Mouse (Mus musculus): ENCODE measurements around the gene Il17rd. TPM values are rescaled to one million over a fixed set of nuclear protein-coding genes. Genes with fewer than 3 reads are reported as not detected.

Il17rd gene
- total RNA-seq, 2 experiments from 2014 or later, result 2.1 to 2.4 TPM

DNA sequence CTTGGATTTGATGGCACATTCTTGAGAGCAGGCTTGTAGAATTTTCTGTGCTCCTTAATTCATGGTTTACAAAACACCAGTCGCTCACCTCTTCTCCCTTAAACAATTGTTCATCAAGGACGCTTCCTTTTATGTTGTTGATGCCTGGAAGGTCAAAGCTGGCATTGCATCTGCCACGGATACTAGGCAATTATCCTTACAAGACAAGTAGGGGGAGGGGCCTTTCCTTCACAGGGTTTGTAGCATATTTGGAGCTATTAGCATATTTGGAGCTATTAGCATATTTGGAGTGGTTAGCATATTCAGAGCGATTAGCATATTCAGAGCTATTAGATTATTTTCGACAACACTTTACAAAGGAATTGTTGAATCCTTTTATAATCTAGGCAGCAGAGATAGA, 55.5 kb downstream of the Il17rd start:
- no peak for DNase-seq

DNA sequence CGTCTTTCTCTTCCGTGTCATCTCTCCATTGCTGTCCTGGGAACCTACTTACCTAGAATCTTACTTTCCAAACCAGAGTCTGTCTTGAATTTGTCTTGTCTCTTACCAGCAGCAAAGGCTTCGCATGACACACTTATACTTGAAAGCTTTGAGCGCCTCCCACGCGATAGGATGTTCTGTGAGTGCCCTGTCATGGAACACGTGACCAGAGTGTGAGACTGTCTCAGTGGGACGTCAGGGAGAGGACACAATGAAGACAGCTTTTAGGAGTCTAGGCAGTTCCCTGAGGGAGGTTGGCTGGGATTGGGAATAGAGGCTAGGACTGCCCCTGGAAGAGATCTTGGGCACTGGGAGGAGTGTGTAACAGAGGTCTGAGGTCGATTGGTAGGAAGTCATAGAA, 57.4 kb downstream of the Il17rd start:
- no peak for DNase-seq

DNA sequence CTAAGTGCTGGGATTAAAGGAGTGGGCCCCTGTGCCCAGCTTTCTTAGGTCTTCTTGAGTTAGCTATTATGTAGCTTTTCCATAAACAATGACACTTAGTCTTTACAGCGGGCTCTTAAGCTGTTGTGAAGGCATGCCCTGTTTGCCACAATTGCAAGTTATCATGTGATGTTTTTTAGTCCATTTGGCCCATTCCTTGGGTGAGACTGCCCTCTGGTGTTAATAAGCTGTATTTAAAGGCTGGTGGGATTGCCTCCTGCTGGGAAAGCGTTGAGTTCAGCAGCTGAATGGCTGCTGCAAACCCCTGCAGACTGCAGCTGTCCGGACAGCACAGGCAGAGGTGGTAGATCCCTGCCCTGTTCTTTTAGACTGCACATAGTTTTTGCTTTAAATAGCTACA, 58.0 kb downstream of the Il17rd start:
- DNase-seq, result peak; percentile 56

DNA sequence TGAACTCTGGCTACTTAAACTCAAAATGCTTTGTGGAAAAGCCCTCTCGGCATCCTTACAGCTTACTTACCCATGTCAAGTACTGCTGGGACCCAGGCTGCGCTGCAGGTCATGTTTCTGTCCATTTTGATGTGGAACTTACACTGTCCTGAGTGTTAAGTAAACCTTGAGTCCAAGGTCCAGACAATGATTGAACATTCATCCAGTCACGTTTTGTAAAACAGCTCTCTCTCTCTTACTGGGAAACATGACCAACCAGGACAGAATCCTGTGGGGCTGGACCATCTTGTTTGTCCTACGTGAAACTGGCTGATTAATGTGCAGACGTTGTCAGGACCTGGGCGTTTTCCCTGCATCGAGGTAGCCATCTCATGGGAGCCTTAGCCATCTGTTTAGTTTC, 63.0 kb downstream of the Il17rd start:
- no peak for DNase-seq

DNA sequence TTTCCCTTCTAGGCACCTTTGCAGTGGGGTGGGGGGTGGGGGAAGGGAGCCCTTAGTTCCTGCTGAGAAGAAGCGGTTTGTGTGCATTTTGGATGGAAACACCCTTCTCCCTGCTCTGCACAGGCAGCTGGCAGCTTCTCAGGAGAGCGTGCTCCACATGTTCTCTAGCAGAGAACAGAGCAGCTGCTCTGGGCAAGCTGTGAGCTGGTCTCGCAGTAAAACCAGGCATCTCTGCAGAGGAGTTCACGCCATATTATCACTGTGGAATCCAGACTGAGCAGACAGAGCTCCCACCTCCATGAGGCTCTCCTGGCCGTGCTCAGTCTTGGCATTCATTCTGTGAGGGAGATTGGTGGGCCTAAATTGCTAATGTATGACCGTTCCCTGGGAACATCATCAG, 64.0 kb downstream of the Il17rd start:
- DNase-seq, result no peak

DNA sequence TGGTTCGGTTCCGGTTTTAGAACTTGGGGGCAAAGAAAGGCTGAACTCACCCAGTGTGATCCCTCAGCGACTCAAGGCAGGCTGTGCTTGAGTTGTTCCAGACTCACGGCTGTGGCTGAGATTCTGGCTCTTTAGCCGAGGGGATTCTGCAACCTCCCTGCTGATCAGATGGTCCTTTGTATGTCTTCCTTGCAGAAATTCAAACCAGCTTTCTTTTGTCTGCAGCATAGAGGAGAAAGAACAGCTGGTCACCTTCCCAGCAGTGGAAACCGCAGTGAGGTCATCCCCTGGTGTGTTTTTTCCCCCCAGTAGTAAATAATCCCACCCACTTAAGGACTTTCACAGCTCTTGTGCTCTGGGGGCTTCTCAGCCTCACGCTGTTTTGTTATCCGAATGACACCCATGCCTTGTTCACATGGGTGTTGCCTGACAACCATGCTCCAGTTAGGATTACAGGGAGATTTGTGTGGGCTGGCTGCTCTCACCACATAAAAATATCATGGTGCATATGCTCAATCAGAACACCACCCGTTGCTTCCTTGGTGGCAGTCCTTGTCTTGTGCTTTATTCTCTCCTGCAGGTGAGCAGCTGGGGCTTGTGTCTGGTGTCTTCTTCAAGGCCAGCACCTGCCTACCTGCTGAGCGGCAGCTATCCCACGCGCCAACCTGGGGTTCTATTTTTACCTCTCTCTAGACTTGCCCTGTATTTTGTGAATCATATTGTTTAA, 67.2 kb downstream of the Il17rd start:
- DNase-seq, result no peak

DNA sequence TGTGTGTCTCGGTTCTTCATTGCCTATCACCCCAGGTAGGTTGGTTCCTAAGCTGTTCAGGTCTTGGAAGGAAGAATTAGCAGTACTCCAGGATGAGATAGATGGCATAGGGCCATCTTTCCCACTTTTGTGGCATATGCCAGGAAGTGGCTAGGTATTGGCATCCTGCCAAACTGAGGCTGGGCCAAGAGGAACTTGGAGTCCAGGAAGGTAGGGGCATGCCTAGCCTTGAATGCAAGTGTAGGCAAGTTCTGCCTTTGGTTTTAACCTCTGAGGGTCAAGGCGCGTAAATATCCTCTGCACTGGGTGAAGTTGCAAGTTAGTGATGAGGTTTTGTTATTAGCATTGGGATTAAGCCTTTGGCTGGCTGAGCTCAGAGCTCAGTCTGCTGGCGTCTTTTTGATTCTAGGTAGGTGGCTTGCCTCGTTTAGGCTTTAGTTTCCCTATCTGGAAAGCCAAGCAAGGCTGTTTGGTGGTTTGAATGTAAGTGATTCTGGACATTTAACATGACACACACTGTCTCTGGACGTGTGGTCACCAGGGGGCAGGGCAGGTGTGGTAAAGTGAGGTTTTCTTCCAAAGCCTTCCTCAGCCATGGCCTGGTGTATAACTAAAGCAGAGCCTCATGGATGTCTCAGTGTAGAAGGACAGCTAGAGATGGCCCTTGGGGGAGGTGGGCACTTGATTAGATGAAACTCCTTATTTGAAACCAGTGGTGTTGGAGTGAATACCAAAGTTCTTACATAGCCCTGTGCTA, 70.2 kb downstream of the Il17rd start:
- DNase-seq, result no peak

DNA sequence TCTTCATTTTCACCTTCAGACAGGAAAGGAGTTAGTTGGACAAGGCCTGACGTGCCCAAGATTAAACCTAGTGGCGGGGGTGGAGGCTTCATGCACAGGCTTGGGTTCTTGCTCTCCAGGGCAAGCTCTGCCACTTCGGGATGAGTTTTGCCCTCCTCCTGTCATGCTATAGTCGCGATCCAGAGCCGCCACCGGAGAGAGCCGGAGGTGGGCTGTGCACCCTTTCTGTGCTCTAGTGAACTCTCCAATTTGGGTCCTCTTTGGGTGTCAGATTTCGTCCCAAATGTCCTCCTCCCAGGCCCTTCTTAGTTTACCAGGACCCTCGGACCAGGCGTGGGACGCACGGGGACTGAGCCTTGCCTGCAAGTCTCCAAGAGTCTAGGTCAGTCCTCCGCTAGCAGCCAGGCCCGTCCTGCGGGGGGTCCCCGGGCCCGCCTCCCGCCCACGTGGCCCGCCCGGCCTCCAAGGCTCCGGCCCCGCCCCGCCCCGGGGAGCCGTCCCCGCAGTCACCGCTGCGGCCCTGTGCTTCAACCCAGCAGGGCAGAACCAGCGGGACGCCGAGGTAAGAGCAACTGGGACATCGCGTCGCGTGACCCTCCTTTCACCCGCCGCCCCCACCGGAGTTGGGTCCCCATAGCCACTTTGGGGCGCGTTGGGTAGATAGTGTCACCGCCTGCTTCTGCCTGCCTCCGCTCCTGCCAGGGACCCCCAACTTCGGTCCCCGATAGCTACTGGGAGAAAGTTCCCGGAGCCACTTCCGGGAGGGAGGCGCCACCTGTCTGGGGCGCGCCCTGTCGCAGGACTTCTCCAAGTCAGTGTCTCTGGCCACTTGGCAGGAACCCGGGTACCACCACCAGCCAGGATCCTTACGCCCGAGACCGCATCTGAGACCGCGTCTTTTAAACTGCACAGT, 75.9 kb downstream of the Il17rd start, which contains the start of gene Arhgef3:
TSS of gene Arhgef3 (plus strand) at position 538 of the 913 bp plus-strand sequence.
- DNase-seq, result peak; percentile 80

DNA sequence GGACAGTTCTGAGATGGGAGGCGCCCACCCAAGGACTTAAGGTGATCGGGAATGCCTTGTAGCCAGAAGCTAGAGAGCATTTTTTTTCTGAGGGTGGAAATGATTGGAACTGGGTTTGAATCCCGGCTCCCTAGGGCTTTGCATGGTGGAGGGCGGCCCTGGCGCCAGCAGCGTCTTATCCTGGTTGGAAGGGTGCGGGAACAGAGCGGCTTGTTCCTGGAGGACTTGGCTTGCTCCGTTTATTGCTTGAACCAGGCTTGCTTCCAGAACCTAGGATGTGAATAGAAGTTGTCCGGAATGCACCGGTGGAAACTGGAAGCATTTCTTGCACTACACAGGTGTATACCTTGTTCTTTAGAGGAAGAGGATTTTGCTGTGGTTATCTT, 76.5 kb downstream of the Il17rd start:
- peak; percentile 61 for DNase-seq

DNA sequence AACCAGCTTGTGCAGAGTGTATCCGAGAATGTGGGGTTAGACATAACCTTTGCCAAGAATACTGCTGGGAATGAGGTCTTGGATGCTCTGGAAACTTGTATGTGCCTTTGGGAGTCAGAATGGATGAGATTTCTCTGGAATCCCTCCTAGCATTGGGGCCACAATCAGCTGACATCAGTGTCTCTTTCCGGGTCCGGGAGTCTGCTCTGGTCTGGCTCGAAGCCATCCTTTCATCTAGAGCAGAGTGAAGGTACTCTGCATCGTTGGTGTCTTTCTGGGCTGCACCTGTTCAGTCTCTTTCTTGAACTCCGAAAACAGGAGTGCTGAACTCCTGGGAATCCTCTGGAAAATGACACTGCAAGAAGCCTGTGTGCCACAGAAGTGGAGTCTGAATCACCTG, 77.2 kb downstream of the Il17rd start:
- no peak for DNase-seq

DNA sequence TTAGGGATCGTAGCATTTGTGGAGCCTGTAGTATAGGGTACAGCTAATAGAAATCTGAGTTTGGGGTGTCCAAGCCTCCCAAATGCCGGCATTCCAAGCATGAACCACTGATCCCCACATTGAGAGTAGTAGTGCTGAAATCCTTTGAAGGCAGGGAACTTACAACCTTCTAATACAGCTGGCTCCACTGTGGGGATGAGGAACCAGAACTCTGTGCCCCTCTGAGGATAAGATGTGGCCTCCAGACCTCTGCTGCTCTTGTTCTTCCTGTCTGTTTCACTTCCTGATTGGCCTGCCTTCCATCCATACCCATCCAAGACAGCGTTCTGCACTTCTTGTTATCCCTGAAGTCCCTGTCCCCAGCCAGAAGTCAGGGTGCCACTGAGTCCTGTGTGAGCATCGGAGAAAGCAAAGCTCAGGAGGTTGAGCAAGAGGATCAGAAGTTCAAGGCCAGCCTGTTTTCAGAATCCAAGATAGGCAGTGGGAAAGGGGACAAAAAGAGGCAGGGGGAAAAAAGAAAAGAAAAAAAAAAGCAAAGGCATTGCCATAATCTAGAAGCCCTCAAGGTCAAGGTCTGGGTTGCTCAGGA, 77.9 kb downstream of the Il17rd start:
- no peak for DNase-seq

DNA sequence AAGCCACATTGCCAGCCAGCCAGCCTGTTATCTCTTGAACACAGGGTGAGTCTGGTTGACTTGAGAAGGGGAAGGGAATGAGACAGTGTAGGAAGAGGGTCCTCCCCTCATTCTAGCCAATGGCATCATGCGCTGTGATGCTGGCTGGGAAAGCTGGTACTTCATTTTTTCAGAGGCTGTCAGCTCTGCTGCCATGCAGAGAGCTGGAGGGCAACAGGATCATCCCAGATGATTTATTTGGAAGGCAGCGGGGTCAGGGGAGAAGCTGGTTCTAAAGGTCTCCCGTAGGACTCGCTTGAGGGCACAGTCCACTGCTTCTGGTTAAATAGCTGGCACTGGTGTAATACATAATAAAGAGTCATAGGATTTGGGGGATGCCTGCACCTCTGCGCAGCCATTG, 79.8 kb downstream of the Il17rd start:
- DNase-seq, result no peak

DNA sequence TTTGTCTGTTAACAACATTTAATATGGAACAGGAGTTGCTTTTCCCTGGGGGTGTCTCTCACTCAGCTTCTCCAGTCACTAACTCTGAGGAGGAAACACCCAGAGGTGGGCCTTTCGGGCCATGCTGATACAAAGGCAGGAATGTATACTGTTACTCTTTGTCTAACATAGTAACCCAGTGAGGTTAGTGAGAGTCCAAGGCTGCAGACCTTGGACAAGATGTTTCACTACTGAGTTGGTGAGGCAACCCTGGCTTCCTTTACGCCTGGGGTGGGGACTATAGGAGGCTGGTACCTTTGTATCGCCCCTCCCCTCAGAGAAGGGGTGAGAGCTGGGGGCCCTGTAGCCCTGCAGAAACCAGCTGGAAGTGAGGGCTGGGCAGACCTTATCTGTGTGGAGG, 83.9 kb downstream of the Il17rd start:
- no peak for DNase-seq

DNA sequence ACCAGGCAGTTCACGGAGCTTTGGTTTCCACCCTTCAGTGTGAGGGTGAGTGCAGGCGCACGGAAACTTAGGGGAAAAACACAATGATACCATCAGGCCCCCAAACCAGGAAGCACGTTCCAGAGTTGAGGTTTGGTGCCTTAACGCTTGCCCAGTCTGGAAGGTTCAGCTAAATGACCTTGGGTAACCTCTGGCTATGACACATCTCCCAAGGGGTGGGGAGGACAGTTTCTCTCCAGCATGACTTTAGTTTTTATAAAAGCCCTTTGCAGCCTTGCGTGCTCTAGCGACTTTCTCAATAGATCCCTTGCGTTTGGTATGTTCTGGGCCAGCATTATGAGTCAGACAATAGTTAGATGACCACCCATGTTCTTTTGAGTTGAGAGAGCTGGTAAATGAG, 84.8 kb downstream of the Il17rd start:
- peak; percentile 55 for DNase-seq

DNA sequence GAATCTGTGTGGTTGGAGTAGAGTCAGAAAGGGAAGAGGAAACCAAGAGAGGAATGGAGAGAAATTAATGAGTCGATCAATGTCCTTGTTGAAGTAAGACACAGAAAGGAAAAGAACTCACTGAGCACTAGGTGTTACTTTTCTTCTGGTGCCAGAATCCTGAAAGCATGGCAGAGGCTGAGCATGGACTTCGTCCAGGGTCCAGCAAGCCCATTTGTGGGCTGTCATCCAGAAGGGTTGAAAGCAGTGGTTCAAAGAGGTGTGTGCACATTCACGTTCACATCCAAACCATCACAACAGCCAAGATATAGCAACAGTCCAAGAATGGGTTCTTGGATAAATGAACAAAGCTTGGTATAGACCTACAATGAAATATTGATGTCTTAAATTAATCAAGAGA, 91.3 kb downstream of the Il17rd start:
- DNase-seq, result no peak

DNA sequence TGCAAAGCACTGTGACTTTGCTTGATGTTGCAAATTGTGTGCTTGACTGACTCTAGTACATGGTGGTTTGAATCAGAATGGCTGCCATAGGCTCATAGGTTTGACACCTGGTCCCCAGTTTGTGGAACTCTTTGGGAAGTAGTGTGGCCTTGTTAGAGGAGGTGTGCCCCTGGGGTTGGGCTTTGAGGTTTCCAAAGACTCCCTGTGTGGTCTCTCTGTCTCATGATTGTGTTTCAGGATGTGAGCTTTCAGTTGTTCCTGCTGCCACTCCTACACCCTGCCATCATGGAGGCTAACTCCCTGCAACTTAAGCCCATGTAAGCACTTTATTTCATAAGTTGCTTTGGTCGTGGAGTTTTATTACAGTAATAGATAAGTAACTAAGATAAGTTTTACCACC, 91.9 kb downstream of the Il17rd start:
- DNase-seq, result no peak

DNA sequence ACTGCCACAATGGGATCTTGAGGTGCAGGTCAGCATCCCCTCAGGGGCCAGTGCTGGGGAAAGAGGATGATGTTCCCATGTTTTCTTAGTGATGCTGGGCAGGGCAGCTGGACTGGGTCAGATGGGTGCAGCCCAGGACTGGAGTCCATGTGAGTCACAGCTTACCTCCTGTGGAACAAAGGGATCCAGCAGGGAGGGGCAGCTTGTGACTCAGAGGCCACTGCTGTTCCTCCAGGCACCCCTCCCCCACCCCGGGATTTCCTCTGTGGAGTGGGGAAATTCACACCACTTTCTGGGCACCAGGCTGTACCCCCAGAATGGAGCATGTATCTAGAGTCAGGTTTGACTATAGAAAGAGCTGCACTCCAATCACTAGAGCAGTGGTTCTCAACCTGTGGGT, 92.8 kb downstream of the Il17rd start:
- DNase-seq, result no peak

DNA sequence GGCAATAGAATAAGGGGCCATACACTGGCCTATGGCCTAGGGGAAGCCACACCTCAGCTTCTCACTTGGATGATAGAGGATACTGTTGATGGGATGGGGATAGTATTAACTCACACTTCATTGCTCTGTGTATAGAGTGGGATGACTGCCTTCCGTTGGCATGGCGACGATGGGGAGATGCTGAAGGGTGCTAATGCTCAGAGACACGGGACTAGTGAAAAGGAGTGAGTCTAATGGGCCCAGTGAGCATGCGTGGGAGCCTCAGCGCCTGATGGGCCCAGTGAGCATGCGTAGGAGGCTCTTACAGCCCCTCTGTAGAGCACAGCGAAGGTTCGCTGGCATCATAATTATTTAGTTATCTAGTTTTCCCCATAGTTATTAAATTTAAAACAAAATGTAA, 100.2 kb downstream of the Il17rd start:
- DNase-seq, result no peak

DNA sequence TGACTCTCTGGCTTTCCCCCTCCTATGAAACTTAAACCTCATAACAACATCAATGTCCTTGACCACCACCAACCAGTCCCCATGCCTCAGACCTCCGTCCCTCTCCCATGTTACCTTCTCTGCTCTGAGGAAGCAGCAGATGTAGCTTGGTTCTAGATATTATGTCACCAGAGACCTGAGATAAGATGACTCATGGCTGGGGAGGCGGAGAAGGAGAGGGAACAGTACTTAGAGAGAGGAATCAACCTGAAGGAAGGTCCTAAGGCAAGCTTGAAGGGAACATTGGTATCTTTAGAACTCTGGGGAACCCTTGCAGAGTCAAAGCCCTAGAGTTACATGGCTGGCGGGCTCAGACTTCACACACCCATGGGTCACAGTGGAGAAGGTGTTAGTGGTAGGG, 101.2 kb downstream of the Il17rd start:
- DNase-seq, result no peak

DNA sequence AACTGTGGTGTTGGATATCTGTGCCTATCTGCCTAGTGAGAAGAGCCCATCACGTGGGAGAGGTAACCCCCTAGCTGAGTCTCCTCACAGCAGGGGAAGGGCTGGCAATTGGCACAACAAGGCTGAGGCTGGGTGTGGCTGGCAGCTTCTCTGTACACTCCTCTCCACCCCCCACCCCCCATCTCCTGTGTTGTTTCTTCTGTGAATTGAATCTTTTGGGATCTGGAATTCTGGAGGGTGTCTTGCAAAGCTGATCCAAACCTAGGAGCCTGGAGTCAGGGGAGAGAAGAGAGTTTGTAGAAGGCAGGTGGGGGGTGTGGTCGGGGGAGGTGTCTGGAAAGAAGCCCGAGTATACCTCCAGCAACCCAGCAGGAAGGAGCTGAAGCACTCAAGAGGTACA, 102.7 kb downstream of the Il17rd start:
- DNase-seq, result no peak

DNA sequence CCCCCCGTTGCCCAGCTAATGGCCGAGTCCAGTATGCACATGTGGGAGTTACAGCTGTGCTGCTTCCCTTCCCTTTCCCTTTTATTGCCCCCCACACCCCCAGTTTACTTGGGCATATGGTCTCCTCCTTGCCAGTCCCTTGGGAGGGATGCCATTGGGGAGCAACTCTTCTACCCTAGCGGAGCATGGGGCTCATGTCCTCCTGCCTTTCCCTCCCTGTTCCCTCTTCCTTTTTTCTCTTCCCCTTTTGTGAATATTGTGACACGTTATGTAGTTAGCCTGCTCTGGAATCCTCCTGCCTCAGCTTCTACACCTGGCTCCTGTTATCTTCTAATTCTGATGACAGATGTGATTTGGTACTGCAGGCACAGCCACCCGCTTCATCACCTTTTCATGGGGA, 103.9 kb downstream of the Il17rd start:
- no peak for DNase-seq

Measured in gastrocnemius, postnatal 25 days (tissue).